Mouse (Mus musculus) kidney, adult 18-20 months (tissue): ENCODE results near the gene Kif17.
A peak's percentile ranks its signal among the peaks of the same experiment; 100 is the strongest.
"Not testable (repeated sequence)": the region's sequence is repeated elsewhere in the genome, so short reads cannot be mapped to it uniquely, and the experiment has no call there.

Source experiments
- DNase-seq: peaks from one replicate; pipeline ENCODE4 v3.0.0; 2021

Gene Kif17

GRCm38 (mm10) chr4:138315781-138316180, 65.5 kb downstream of the Kif17 start:
- DNase-seq = no peak

DNA sequence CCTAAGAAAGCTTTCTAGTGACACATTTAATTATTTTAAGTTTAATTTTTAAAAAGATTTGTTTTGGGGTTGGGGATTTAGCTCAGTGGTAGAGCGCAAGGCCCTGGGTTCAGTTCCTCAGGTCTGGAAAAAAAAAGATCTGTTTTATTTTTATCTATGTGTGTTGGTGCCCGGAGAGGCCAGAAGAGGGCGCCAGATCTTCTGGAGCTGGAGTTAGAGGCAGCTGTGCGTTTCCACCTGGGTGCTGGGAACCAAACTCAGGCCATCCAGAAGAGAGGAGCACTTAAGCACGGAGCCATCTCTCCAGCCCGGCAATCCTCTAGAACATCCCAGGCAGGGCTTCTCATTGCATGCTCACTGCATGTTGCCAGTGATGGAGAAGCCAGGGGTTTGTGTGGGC, 66.1 kb downstream of the Kif17 start:
- no peak for DNase-seq

DNA sequence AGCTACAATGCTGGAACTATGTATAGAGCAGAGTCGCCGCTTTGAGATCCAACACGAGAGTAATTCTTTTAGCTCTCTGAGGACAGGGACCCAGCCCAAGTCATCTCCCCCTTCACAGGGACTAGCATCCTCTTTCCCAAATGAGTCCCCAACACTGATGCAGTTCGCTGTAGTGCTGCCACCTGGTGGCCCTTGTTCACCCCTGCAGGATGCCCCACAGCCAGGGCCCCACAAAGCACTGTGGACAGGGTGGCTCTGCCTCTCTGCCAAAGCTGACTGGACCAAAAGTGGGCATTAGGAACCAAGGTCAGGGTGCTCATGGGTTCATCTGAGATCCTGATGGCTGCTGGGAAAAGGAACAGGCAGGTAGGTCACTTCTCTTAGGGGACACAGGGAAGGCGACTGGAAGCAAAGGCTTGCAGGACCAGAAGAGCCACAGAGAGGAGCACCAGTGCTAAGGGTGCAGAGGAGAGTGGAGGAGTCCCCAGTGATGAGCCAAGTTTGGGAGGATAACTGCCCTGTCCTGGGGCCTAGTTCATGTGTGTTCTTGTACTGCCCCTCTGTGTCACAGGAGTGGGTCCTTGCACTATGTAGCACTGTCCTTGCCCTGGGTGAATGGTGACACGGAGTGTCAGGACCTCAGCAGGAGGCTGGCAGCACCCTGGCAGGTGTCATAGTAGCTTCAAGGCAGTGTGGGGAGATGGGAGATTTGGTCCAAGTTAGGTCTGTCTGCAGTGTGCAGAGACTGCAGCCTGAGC, 68.5 kb downstream of the Kif17 start:
- peak; percentile 57 for DNase-seq

DNA sequence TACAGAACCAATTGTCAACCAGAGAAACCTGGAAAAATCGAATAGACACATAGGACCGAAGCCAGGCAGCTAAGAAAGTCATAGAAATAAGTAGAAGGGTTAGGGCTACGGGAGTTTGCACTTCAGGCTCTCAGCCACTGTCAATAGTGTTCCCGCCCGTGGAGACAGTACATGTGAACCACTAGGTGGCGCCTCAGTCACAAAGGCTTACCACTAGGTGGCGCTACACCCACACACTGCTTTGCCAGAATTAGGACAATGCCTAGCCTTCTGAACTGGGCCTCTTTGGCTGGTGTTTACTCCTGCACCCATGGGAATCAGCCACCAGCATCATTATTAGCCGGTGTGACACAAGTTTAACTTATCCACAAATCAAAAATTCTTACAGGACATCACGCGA, 69.3 kb downstream of the Kif17 start:
- peak; percentile 90 for DNase-seq

DNA sequence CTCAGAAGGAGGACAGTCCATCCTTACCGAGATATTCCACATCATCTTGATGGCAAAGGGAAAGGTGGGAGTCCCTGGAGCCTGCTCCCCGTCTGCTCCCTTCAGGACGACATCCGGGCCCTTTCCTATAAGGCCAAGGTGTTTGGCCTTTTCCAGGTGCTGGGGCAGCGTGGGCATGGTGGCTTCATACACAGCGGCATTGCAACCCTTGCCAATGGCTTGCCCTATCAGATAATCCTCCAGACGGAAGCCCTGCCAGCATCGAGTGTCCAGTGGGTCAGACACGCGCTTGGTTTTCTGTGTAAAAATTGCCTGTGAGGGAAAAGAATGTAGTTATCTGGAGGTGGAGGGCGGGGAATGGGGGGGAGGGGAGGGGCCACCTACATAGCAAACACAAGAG, 70.5 kb downstream of the Kif17 start:
- DNase-seq = no peak

- DNase-seq = no peak
Observed at GRCm38 (mm10) chr4:138321488-138321887, 71.3 kb downstream of the Kif17 start.

DNA sequence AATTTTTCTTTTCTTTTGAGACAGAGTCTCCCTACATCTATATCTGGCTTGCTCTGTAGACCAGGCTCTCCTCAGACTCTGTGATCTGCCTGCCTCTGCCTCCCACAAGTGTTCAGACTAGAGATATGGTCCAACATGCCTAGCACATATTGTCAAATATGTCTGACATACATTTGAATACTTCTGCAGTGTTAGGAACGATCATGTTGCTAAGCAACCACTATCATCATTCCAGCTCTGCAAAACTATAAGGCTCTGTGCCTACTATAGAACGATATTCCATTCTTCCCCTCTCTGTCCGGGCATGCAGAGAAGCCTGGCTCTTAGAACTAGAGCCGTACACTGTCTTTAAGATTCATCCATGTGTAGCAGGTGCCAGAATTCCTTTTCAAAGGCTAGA, 72.5 kb downstream of the Kif17 start:
- no peak for DNase-seq

GRCm38 (mm10) chr4:138323753-138324152, 73.5 kb downstream of the Kif17 start:
- DNase-seq = no peak

- DNase-seq = no peak
Observed at GRCm38 (mm10) chr4:138324451-138324850, 74.2 kb downstream of the Kif17 start.

GRCm38 (mm10) chr4:138325466-138326076, 75.3 kb downstream of the Kif17 start:
- DNase-seq = peak; percentile 99

GRCm38 (mm10) chr4:138326077-138326695, 76.0 kb downstream of the Kif17 start, which contains the start of gene Pink1:
TSS of gene Pink1 (minus strand) at chr4:138326307.
- peak; percentile 98 for DNase-seq

DNA sequence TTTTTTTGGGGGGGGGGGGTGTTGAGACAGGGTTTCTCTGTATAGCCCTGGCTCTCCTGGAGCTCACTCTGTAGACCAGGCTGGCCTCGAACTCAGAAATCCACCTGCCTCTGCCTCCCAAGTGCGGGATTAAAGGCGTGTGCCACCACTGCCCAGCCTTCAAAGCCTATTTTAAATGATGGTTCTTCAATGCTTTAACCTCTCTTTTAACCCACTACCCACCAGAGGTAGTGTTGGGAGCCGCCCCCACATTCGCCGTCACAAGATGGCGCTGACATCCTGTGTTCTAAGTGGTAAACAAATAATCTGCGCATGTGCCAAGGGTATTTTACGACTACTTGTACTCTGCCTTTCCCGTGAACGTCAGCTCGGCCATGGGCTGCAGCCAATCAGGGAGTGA, 76.9 kb downstream of the Kif17 start:
- not testable (repeated sequence) for DNase-seq

GRCm38 (mm10) chr4:138327891-138328470, 77.7 kb downstream of the Kif17 start:
- DNase-seq = no peak

DNA sequence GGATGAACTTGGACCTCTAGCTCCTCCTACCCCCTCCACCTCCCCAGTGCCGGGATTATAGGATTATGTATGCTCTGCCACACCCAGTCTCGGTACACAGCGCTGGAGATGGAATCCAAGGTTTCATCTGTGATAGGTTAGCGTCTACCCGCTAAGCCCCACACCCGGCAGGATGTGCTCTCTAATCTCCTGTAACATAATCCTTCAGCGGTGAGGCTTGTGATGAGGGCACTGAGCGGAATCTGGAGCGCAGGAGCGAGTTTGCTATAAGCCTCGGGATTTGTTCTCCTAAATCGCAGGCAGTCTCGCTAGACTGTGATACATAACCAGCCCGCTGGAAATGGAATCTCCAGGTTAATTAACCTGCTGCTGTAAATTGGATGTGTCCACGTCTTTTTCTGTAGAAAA, 80.0 kb downstream of the Kif17 start:
- no peak for DNase-seq

DNA sequence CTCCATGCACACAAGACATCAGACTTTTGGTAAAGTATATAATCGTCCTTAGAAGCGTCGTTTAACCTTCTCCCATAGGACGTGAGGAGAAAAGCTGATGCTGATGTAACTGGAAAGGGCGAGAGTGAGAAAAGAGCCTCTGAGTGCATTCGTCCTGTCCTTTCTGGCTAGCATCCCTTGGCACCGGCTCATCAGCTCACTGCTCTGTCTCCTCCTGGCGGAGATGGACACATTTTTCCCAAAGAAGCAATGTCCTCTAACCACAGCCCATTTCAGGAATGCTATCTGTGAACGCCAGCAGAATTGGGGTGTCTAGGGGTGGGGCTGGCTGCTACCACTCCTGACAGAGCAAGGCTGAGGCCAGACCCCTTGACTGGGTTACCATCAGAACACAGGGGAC, 81.4 kb downstream of the Kif17 start:
- DNase-seq = no peak

DNA sequence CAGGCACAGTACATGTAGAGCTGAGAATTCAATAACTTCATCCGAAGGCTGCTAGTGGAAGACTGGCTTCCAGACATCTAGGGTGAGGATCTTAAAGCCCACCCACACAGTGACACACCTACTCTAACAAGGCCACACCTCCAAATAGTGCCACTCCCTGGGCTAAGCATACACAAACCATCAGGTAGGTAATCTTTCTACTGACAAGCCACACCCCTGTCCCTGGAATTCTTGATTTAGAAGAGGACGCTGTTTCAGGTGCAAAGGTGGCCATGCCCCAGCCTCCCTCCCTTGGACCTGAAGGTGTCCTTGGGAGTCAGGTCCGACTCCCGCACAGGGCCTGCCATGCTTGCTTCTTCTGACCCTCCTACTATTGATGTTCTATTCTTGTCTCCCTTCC, 82.9 kb downstream of the Kif17 start:
- DNase-seq = no peak

DNA sequence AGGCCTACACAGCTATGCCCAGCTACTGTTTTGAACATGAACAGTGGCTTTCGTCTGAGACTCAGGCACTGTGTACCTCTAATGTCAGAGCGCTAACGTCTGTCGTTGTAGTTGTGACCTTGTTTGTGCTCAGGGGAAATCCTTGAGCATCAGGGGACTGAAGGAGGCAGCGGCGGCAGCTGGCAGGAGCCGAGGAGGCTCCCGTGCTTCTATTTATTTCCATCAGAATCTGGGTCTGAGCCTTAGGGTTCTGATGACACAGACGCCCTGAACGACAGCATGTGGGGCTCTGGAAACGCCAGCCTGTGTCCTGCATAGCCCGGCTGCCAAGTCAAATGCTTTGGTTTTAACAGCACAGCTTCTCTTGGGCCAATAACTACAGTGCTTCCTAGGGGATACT, 84.8 kb downstream of the Kif17 start:
- DNase-seq = no peak

DNA sequence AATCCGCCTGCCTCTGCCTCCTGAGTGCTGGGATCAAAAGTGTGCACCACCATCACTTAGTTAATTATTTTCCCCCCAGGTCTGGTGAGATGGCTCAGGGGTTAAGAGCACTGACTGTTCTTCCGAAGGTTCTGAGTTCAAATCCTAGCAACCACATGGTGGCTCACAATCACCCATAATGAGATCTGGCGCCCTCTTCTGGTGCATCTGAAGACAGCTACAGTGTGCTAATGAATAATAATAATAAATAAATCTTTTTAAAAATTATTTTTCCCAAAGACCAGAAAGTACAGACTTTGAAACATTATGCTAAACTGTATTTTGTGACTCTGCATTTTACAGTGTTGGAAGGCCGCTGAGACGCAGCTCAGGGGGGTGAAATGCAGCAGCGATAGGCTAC, 85.4 kb downstream of the Kif17 start:
- DNase-seq = no peak

DNA sequence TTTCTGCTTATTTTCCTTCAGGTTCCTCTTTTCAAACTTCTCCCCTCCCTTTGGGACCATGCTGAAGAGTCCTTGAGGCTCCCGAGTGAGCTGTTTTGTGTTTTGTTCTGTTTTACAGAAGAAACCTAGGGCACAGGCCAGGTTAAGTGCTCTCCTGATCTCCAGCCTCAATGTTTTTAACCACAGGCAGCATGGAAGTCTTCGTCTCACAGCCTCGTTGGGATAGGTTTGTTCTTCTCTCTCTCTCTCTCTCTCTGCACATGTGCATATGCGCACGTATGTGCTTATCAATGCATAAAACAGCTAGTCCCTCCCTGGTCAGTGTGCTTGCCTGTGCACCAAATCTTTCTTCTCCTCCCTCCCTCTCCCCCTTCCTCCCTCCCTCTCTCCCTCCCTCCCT, 86.6 kb downstream of the Kif17 start:
- no peak for DNase-seq

GRCm38 (mm10) chr4:138337341-138337740, 87.1 kb downstream of the Kif17 start:
- DNase-seq = no peak

DNA sequence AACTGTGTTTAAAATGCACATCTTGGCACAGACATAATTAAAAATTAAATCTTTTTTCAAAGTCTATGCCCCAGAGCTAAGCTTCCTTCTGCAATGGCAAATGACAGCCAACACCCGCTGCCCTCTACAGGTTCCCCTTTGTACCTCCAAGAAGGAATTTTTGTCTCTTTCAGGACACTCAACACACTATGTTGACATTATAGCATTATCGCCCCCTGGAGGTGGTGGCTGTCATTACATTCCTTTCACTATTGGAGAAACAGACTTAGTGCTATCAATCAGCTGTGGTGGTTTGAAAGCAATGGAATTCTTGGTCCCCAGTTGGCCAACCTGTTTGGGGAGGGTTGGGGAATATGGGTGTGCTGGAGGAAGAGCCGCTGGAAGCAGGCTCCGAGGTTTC, 89.7 kb downstream of the Kif17 start:
- DNase-seq = peak; percentile 68

- no peak for DNase-seq
Observed at GRCm38 (mm10) chr4:138341393-138341792, 91.2 kb downstream of the Kif17 start.

DNA sequence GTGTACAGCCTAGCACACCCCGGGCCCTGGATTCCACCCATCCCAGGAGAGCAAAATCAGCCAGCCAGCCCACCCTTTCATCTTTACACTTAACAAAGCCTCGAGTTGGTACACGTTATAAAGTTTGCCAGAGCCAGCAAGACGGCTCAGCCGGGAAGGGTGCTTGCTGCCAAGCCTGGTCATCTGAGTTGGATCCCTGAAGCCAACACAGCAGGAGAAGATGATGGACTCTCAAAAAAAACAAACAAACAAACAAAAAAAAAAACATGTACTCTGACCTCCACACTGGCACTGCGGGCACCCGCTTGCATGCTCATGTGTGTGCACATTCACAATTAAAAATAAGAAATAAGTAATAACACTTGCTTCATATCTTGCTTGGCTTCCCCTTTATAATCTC, 91.8 kb downstream of the Kif17 start:
- no peak for DNase-seq

GRCm38 (mm10) chr4:138342778-138343177, 92.5 kb downstream of the Kif17 start:
- peak; percentile 83 for DNase-seq
